Mouse (Mus musculus) heart, embryonic 16.5 days (tissue): ENCODE results near the gene Sppl2a. TPM values are rescaled to one million over a fixed set of nuclear protein-coding genes. Genes with fewer than 3 reads are reported as not detected.
A peak's percentile ranks its signal among the peaks of the same experiment; 100 is the strongest.

Experiments used
- ATAC-seq: fragments of 200-750 bp; cut with Nextera tagmentation; replicated peaks from 2 replicates; pipeline ENCODE4 v1.8.0; 2017; ENCODE audit warnings: moderate number of reproducible peaks; ENCODE audit not compliant: insufficient read depth, low FRiP score; ENCODE audit errors: extremely low read depth
- H3K27ac ChIP-seq: fragments of 300-500 bp; sonication (generic); 2 replicates; pipeline ENCODE4 v1.5.1; 2014; ENCODE audit warnings: mild to moderate bottlenecking, low read length, control low read depth, moderate library complexity
- H3K27me3 ChIP-seq: fragments of 300-500 bp; sonication (generic); 2 replicates; pipeline ENCODE4 v1.6.1; 2014; ENCODE audit warnings: low read length, mixed read lengths; ENCODE audit not compliant: control insufficient read depth, insufficient read depth
- H3K36me3 ChIP-seq: fragments of 300-500 bp; sonication (generic); 2 replicates; pipeline ENCODE4 v1.6.1; 2014; ENCODE audit not compliant: control insufficient read depth, insufficient read depth
- H3K4me1 ChIP-seq: fragments of 300-500 bp; sonication (generic); 2 replicates; pipeline ENCODE4 v1.6.1; 2014; ENCODE audit warnings: low read length, mixed read lengths; ENCODE audit not compliant: control insufficient read depth, insufficient read depth
- H3K4me2 ChIP-seq: fragments of 300-500 bp; sonication (generic); 2 replicates; pipeline ENCODE4 v1.6.1; 2014; ENCODE audit warnings: low read depth, mild to moderate bottlenecking, control low read depth, low read length
- H3K4me3 ChIP-seq: fragments of 300-500 bp; sonication (generic); 2 replicates; pipeline ENCODE4 v1.5.1; 2014; ENCODE audit warnings: mild to moderate bottlenecking, control low read depth, low read length
- H3K9ac ChIP-seq: fragments of 300-500 bp; sonication (generic); 2 replicates; pipeline ENCODE4 v1.6.1; 2014; ENCODE audit warnings: low read length, control low read depth
- H3K9me3 ChIP-seq: fragments of 300-500 bp; sonication (generic); replicated peaks from 2 replicates; pipeline ENCODE4 v1.6.1; 2016; ENCODE audit warnings: low read length; ENCODE audit not compliant: control insufficient read depth
- WGBS: fragments of 180-500 bp; shearing (Covaris S2); extraction: QIAGEN DNeasy Blood & Tissue Kit; methylation state at CpG from one replicate; pipeline ENCODE4 v1.1.7; 2014; 5-methylcytosine and 5-hydroxymethylcytosine counted together
- polyA plus RNA-seq: library from polyadenylated mRNA; unstranded; fragments of >200 nt; fragmentation: Nextera tagmentation; extraction: Ambion mirVana; gene quantifications from 2 replicates; pipeline ENCODE4 v1.2.1, GENCODE M21; 2015

Sppl2a gene
- polyA plus RNA-seq, 1 experiment from 2014 or later: 43.6 TPM

GRCm38 (mm10) chr2:126916236-126916635 lies 16.8 kb downstream of the Sppl2a start:
- Histone ChIP-seq H3K4me1 (peaks cover 3% of the 10 kb centered on the region; the same call in 1 of the 2 replicates), H3K4me2 (no peak overlapping the region), H3K9ac (no peak overlapping the region), H3K9me3 (no peaks in the 10 kb centered on the region), H3K27ac (no peak overlapping the region), H3K4me3 (no peak overlapping the region), H3K36me3 (peaks cover 16% of the 10 kb centered on the region), H3K27me3 (no peaks in the 10 kb centered on the region)
- 51% methylated on average over 1 of the region's 1 CpGs for WGBS
- ATAC-seq: no peak

GRCm38 (mm10) chr2:126914096-126914495 lies 18.9 kb downstream of the Sppl2a start:
- peaks cover 3% of the 10 kb centered on the region; the same call in 1 of the 2 replicates for H3K4me1 ChIP-seq
- H3K27me3 ChIP-seq: no peaks in the 10 kb centered on the region
- peak overlapping the region; percentile 53; the same call in 1 of the 2 replicates for H3K27ac ChIP-seq
- no peak overlapping the region for H3K4me2 ChIP-seq
- no peak overlapping the region for H3K9ac ChIP-seq
- H3K36me3 ChIP-seq: peaks cover 9% of the 10 kb centered on the region
- 36% methylated on average over 4 of the region's 4 CpGs for whole genome bisulfite sequencing
- no peak for ATAC-seq
- H3K4me3 ChIP-seq: no peak overlapping the region
- no peaks in the 10 kb centered on the region for H3K9me3 ChIP-seq

DNA sequence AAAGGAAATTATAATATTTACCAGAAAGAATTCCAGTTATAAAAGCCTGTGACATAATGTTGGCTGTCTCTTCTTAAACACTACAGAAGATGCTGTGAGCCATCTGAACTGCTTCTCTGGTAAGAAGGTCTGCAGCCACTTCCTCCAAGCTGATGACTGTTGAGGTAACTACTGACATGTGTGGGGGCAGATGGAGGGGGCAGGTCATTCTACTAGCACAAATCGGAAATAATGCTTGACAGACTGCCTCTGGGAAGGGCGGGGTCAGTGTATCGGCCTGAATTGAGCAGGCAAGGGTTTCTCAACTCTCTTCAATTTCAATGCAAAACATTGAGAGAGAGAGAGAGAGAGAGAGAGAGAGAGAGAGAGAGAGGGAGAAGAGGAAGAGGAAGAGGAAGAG lies 28.9 kb downstream of the Sppl2a start:
- WGBS: 71% methylated on average over 3 of the region's 3 CpGs
- H3K4me1 ChIP-seq: no peaks in the 10 kb centered on the region
- H3K27me3 ChIP-seq: no peaks in the 10 kb centered on the region
- no peak overlapping the region for H3K9ac ChIP-seq
- ATAC-seq: no peak
- H3K4me3 ChIP-seq: no peak overlapping the region
- no peaks in the 10 kb centered on the region for H3K9me3 ChIP-seq
- no peak overlapping the region for H3K4me2 ChIP-seq
- no peak overlapping the region for H3K27ac ChIP-seq
- peaks cover 13% of the 10 kb centered on the region for H3K36me3 ChIP-seq

- Histone ChIP-seq H3K4me2 (peak overlapping the region; percentile 43), H3K27me3 (no peaks in the 10 kb centered on the region), H3K36me3 (peaks cover 11% of the 10 kb centered on the region), H3K4me1 (0 out of 2 replicates have a peak, but pooled peaks cover 5% of the 10 kb centered on the region), H3K9ac (peak overlapping the region; percentile 60), H3K27ac (peak overlapping the region; percentile 92), H3K9me3 (no peaks in the 10 kb centered on the region), H3K4me3 (peak overlapping the region; percentile 23; the same call in 1 of the 2 replicates)
- 53% methylated on average over 9 of the region's 9 CpGs for WGBS
- ATAC-seq: peak; percentile 89
Observed at GRCm38 (mm10) chr2:126897511-126897910, 35.5 kb downstream of the Sppl2a start.

GRCm38 (mm10) chr2:126896941-126897340 lies 36.1 kb downstream of the Sppl2a start:
- H3K36me3 ChIP-seq: peaks cover 5% of the 10 kb centered on the region
- 0 out of 2 replicates have a peak, but pooled peaks cover 5% of the 10 kb centered on the region for H3K4me1 ChIP-seq
- peak overlapping the region; percentile 43 for H3K4me2 ChIP-seq
- no peaks in the 10 kb centered on the region for H3K9me3 ChIP-seq
- peak overlapping the region; percentile 92 for H3K27ac ChIP-seq
- no peak; the same call in 1 of the 2 replicates for ATAC-seq
- H3K27me3 ChIP-seq: no peaks in the 10 kb centered on the region
- WGBS: 64% methylated on average over 6 of the region's 6 CpGs
- peak overlapping the region; percentile 23; the same call in 1 of the 2 replicates for H3K4me3 ChIP-seq
- peak overlapping the region; percentile 60 for H3K9ac ChIP-seq

DNA sequence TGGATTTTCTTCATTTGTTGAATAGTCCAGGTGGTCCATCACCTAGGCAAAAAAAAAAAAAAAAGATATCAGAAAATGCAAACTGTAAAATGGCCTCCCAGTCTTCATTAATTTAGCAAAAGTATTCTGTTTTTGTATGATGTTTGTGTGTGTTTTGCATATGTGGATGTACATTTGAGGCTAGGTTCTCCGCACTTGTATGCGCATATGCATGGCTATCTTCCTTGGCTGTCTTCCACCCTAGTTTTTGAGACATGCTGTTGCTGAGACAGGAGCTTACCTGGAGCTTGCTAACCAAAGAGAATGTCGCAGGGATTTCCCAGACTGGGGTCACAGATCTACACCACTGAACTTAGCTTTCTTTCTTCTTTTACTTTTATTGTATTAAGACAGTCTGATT lies 38.8 kb downstream of the Sppl2a start:
- Histone ChIP-seq H3K36me3 (peaks cover 3% of the 10 kb centered on the region), H3K27me3 (no peaks in the 10 kb centered on the region), H3K4me2 (no peak overlapping the region), H3K27ac (no peak overlapping the region), H3K9ac (no peak overlapping the region), H3K4me3 (no peak overlapping the region), H3K9me3 (no peaks in the 10 kb centered on the region), H3K4me1 (0 out of 2 replicates have a peak, but pooled peaks cover 5% of the 10 kb centered on the region)
- WGBS: 89% methylated on average over 3 of the region's 3 CpGs
- no peak for ATAC-seq

GRCm38 (mm10) chr2:126892316-126892715 lies 40.7 kb downstream of the Sppl2a start:
- no peak overlapping the region for H3K9ac ChIP-seq
- 68% methylated on average over 7 of the region's 7 CpGs for WGBS
- H3K4me1 ChIP-seq: 0 out of 2 replicates have a peak, but pooled peaks cover 5% of the 10 kb centered on the region
- 0 out of 2 replicates have a peak overlapping the region, but pooled peaks have one; percentile 43 for H3K27ac ChIP-seq
- no peak overlapping the region for H3K4me2 ChIP-seq
- no peaks in the 10 kb centered on the region for H3K27me3 ChIP-seq
- H3K4me3 ChIP-seq: no peak overlapping the region
- H3K36me3 ChIP-seq: peaks cover 3% of the 10 kb centered on the region
- no peak for ATAC-seq
- H3K9me3 ChIP-seq: no peaks in the 10 kb centered on the region

- Histone ChIP-seq H3K4me1 (peaks cover 6% of the 10 kb centered on the region; the same call in 1 of the 2 replicates), H3K4me3 (no peak overlapping the region), H3K9me3 (no peaks in the 10 kb centered on the region), H3K4me2 (no peak overlapping the region), H3K36me3 (peaks cover 3% of the 10 kb centered on the region), H3K27me3 (no peaks in the 10 kb centered on the region), H3K9ac (no peak overlapping the region), H3K27ac (no peak overlapping the region)
- peak; percentile 85 for ATAC-seq
Observed at GRCm38 (mm10) chr2:126891743-126892142, 41.3 kb downstream of the Sppl2a start.

GRCm38 (mm10) chr2:126887141-126887540 lies 45.9 kb downstream of the Sppl2a start:
- Histone ChIP-seq H3K36me3 (no peaks in the 10 kb centered on the region), H3K4me2 (no peak overlapping the region), H3K27ac (no peak overlapping the region), H3K4me1 (peaks cover 12% of the 10 kb centered on the region), H3K27me3 (no peaks in the 10 kb centered on the region), H3K9me3 (no peaks in the 10 kb centered on the region), H3K4me3 (no peak overlapping the region), H3K9ac (no peak overlapping the region)
- ATAC-seq: no peak
- 56% methylated on average over 3 of the region's 3 CpGs for WGBS
